Mouse (Mus musculus) heart, adult 2 months (tissue): ENCODE results near the gene Cntn5. TPM values are rescaled to one million over a fixed set of nuclear protein-coding genes. Genes with fewer than 3 reads are reported as not detected.

Experiments used
- DNase-seq, 2 experiments: peaks; one replicate each; pipeline ENCODE4 v3.0.0; 2021
- H3K27ac ChIP-seq: fragments of 200-600 bp; 2 replicates; pipeline ENCODE4 v1.8.1; 2022
- H3K27me3 ChIP-seq: fragments of 200-500 bp; 2 replicates; pipeline ENCODE4 v1.6.1; 2012; ENCODE audit warnings: mild to moderate bottlenecking, low read length, inconsistent platforms, mixed read lengths; ENCODE audit not compliant: control insufficient read depth, insufficient read depth
- H3K36me3 ChIP-seq: fragments of 200-500 bp; 2 replicates; pipeline ENCODE4 v1.6.1; 2012; ENCODE audit warnings: low read length, inconsistent platforms; ENCODE audit not compliant: control insufficient read depth, insufficient read depth
- H3K4me1 ChIP-seq: fragments of 200-500 bp; 2 replicates; pipeline ENCODE4 v1.6.1; 2011; ENCODE audit warnings: low read length; ENCODE audit not compliant: control insufficient read depth, insufficient read depth
- H3K4me3 ChIP-seq: fragments of 200-600 bp; 2 replicates; pipeline ENCODE4 v1.8.1; 2022
- H3K79me2 ChIP-seq: fragments of 200-500 bp; replicated peaks from 2 replicates; pipeline ENCODE4 v1.6.1; 2012; ENCODE audit warnings: mild to moderate bottlenecking, inconsistent platforms, low read length, moderate library complexity, mixed read lengths; ENCODE audit not compliant: control insufficient read depth, insufficient read depth
- H3K9ac ChIP-seq: fragments of 200-500 bp; 2 replicates; pipeline ENCODE4 v1.6.1; 2012; ENCODE audit warnings: low read depth, mild to moderate bottlenecking, control low read depth, inconsistent platforms, low read length, mixed read lengths
- CTCF ChIP-seq: fragments of 200-600 bp; IDR thresholded peaks from 2 replicates; pipeline ENCODE4 v1.8.1; 2022; ENCODE audit warnings: antibody characterized with exemption, mild to moderate bottlenecking, moderate library complexity
- EP300 ChIP-seq: fragments of 200-500 bp; IDR thresholded peaks from 2 replicates; pipeline ENCODE4 v1.6.1; 2011; ENCODE audit warnings: low read depth, low read length, control low read depth; ENCODE audit not compliant: insufficient read depth
- POLR2A ChIP-seq: fragments of 200-500 bp; IDR thresholded peaks from 2 replicates; pipeline ENCODE4 v1.6.1; 2011; ENCODE audit warnings: mild to moderate bottlenecking, low read depth, low read length, control low read depth; ENCODE audit not compliant: insufficient read depth
- WGBS: fragments of 180-500 bp; shearing (Covaris S2); methylation state at CpG from one replicate; pipeline ENCODE4 v1.1.7; 2018; 5-methylcytosine and 5-hydroxymethylcytosine counted together
- intact Hi-C: fragments of 180-260 bp; cut with DNase I; formaldehyde crosslinking; loops from one replicate; pipeline ENCODE4 v1.15.1; 2025
- polyA plus RNA-seq: library from polyadenylated mRNA; depleted of rRNA; stranded (reverse); fragments of >200 nt; gene quantifications from 2 replicates; pipeline ENCODE4 v1.2.3, GENCODE M21; 2012
- total RNA-seq, 2 experiments: library from RNA; stranded (reverse); gene quantifications; 2 replicates each; pipeline ENCODE4 v1.2.3; 2021

Gene Cntn5
- total and polyA plus RNA-seq, 3 experiments = 0.21 to 0.48 (median 0.29) TPM

- Histone ChIP-seq H3K4me3 (no peak overlapping the region), H3K27me3 (no peaks in the 10 kb centered on the region), H3K9ac (no peak overlapping the region), H3K4me1 (no peaks in the 10 kb centered on the region), H3K79me2 (no peaks in the 10 kb centered on the region), H3K36me3 (no peaks in the 10 kb centered on the region), H3K27ac (no peak overlapping the region)
- 53% methylated on average over 3 of the region's 3 CpGs for WGBS
- intact Hi-C loops = no loop called here
- no peak for DNase-seq
- TF ChIP-seq POLR2A = no peak
- TF ChIP-seq EP300 = no peak
- no peak for TF ChIP-seq CTCF
Observed at GRCm38 (mm10) chr9:9696636-9697035, 1207.9 kb downstream of the Cntn5 start.

- 72% methylated on average over 5 of the region's 5 CpGs for WGBS
- DNase-seq = no peak
- Histone ChIP-seq H3K27ac (no peak overlapping the region), H3K9ac (no peak overlapping the region), H3K36me3 (no peaks in the 10 kb centered on the region), H3K79me2 (no peaks in the 10 kb centered on the region), H3K4me3 (no peak overlapping the region), H3K4me1 (no peaks in the 10 kb centered on the region), H3K27me3 (no peaks in the 10 kb centered on the region)
- intact Hi-C loops = no loop called here
- TF ChIP-seq EP300 (no peak), CTCF (no peak), POLR2A (no peak)
Observed at GRCm38 (mm10) chr9:9682348-9682884, 1222.2 kb downstream of the Cntn5 start.

DNA sequence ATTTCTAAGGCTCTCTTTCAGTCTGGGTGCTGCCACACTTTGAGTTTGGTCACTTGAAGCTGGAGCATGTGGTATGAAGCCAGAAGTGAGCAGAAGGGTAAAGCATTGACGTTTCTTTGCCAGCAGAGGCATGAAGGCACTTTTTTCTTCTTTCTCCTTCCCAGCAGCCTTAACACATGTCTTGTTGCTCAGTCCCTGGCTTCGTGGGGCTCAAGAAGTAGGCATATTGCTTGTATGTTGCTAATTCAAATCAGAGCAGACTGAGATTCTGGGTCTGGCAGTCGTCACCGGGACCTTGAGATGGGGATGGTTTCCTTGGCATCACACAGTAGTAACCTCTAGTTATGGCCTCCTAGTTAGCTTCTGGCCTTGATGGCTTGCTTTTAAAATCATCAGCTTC lies 1228.5 kb downstream of the Cntn5 start:
- H3K27me3 ChIP-seq = no peaks in the 10 kb centered on the region
- H3K4me3 ChIP-seq = no peak overlapping the region
- H3K4me1 ChIP-seq = no peaks in the 10 kb centered on the region
- no peak overlapping the region for H3K27ac ChIP-seq
- H3K79me2 ChIP-seq = no peaks in the 10 kb centered on the region
- no peaks in the 10 kb centered on the region for H3K36me3 ChIP-seq
- DNase-seq = no peak
- 73% methylated on average over 4 of the region's 4 CpGs for WGBS
- intact Hi-C loops = no loop called here
- TF ChIP-seq POLR2A = no peak
- TF ChIP-seq EP300 = no peak
- no peak for TF ChIP-seq CTCF
- H3K9ac ChIP-seq = no peak overlapping the region

DNA sequence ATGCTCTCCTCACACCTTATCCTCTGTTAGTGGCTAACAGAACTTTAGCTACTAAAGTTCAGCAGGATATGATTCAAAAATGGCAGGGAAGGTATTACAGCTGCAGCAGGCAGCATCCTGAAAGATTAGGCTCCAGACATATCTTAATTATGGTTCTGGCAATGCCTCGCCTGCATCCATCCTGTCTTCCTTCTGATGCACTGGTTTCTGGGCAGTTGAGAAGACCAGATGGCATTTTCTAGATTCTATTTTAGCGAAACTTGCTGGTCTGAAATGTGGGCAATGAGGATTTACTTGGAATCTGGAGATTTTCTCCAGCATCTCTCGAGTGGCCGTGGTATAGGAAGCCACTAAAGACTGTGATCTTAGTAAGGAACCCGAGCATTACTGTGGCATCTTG lies 1230.0 kb downstream of the Cntn5 start:
- intact Hi-C loops = no loop called here
- Histone ChIP-seq H3K4me1 (no peaks in the 10 kb centered on the region), H3K9ac (no peak overlapping the region), H3K27ac (no peak overlapping the region), H3K4me3 (no peak overlapping the region), H3K36me3 (no peaks in the 10 kb centered on the region), H3K79me2 (no peaks in the 10 kb centered on the region), H3K27me3 (no peaks in the 10 kb centered on the region)
- no peak for DNase-seq
- TF ChIP-seq CTCF = no peak
- no peak for TF ChIP-seq POLR2A
- TF ChIP-seq EP300 = no peak
- 76% methylated on average over 5 of the region's 5 CpGs for WGBS

GRCm38 (mm10) chr9:9673277-9674049 lies 1231.1 kb downstream of the Cntn5 start:
- intact Hi-C loops = no loop called here
- H3K36me3 ChIP-seq = no peaks in the 10 kb centered on the region
- no peaks in the 10 kb centered on the region for H3K79me2 ChIP-seq
- TF ChIP-seq CTCF (no peak), POLR2A (no peak)
- no peaks in the 10 kb centered on the region for H3K4me1 ChIP-seq
- 5% methylated on average over 13 of the region's 13 CpGs for WGBS
- no peak overlapping the region for H3K4me3 ChIP-seq
- DNase-seq = peak in 1 of 2 experiments; percentile 31
- H3K9ac ChIP-seq = no peak overlapping the region
- H3K27ac ChIP-seq = no peak overlapping the region
- no peaks in the 10 kb centered on the region for H3K27me3 ChIP-seq

GRCm38 (mm10) chr9:9653463-9653862 lies 1251.1 kb downstream of the Cntn5 start:
- DNase-seq = no peak
- TF ChIP-seq CTCF = no peak
- TF ChIP-seq POLR2A = no peak
- no peak for TF ChIP-seq EP300
- Histone ChIP-seq H3K9ac (no peak overlapping the region), H3K79me2 (no peaks in the 10 kb centered on the region), H3K27me3 (no peaks in the 10 kb centered on the region), H3K27ac (no peak overlapping the region), H3K4me1 (no peaks in the 10 kb centered on the region), H3K36me3 (no peaks in the 10 kb centered on the region), H3K4me3 (no peak overlapping the region)
- intact Hi-C loops = no loop called here
- 76% methylated on average over 3 of the region's 3 CpGs for WGBS
